Mouse (Mus musculus): ENCODE measurements around the gene Axin1. TPM values are rescaled to one million over a fixed set of nuclear protein-coding genes. Genes with fewer than 3 reads are reported as not detected.

Gene Axin1
- polyA plus RNA-seq, 1 experiment from 2014 or later: 13.1 TPM

DNA sequence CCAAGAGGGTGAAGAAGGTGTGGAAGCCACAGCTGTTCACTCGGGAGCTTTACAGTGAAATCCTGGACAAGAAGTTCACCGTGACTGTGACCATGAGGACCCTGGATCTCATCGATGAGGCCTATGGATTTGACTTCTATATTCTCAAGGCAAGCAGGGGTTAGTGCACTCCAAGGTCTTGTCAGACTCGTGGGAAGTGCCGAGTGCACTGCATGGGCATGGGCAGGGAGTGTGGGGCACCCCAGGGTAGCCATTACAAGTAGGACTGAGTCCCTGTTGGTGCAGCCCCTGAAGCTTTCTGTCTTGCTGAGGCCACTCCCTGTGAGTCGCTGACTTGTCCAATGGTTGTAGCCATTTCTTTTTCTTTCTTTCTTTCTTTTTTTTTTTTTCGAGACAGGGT, 13.9 kb upstream of the Axin1 start:
- Histone ChIP-seq H3K4me1 (peaks cover 16% of the 10 kb centered on the region), H3K9ac (peak overlapping the region; percentile 85), H3K36me3 (replicated peaks) (peaks cover 45% of the 10 kb centered on the region), H3K4me2 (peak overlapping the region; percentile 78), H3K4me3 (replicated peaks) (peak overlapping the region; percentile 86), H3K27me3 (0 out of 2 replicates have a peak, but pooled peaks cover 3% of the 10 kb centered on the region), H3K27ac (no peak overlapping the region), H3K9me3 (no peaks in the 10 kb centered on the region)
- no peak for ATAC-seq (ENCODE audit: low FRiP score)
- WGBS: 88% methylated on average over 7 of the region's 7 CpGs

DNA sequence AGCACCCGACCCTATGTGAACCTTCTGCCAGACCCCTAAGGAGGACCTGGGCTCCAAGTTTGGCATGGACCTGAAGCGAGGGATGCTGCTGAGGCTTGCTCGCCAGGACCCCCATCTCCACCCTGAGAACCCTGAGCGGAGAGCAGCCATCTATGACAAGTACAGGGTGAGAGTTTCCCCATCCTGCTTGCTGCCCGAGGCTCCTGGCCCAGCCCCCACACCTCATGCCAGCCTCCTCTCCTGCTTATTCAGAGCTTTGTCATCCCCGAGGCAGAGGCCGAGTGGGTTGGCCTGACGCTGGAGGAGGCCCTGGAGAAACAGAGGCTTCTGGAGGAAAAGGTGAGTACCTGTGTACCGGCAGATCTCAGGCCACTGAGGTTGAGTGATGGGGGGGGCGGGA, 13.3 kb upstream of the Axin1 start:
- no peak overlapping the region for H3K4me2 ChIP-seq
- H3K9me3 ChIP-seq: no peaks in the 10 kb centered on the region
- 92% methylated on average over 10 of the region's 10 CpGs for WGBS
- H3K9ac ChIP-seq: no peak overlapping the region
- H3K36me3 ChIP-seq (replicated peaks): peaks cover 52% of the 10 kb centered on the region
- no peak overlapping the region for H3K4me3 ChIP-seq (replicated peaks)
- no peak overlapping the region for H3K27ac ChIP-seq
- no peaks in the 10 kb centered on the region for H3K27me3 ChIP-seq
- H3K4me1 ChIP-seq: peaks cover 16% of the 10 kb centered on the region
- ATAC-seq (ENCODE audit: low FRiP score): no peak

DNA sequence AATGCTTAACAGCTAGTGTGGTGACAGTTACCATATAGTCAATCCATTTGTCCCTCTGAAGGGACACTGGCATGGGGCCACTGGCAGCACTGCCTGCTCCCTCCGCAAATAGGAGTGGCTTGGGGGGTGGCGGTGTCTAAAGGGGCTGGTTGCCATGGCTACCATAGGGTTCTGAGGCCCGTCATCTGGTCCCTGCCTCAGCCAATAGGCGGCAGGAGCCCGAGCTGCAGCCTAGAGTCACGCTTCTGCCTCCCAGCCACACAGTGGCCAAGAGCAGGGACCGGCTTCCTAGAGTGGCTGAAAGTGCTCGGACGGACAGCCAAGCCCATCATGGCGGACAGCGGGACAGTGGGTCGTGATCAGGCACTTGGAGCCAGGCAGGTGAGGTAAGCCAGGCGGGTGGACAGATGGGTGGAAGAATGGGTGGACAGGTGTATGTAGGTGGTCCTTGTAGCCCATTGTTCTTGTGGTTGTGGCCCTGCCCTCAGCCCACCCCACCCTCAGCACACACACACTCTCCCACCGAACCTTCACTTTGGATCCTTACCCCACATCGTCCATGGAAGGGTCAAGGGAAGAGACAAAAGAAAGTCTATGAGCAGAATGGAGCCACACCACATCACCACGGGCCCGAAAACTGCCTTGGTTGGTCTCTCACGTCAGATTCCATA, 7.3 kb upstream of the Axin1 start:
- ATAC-seq (ENCODE audit: low FRiP score): peak; percentile 49; the same call in 1 of the 2 replicates
- H3K4me3 ChIP-seq (replicated peaks): peak overlapping the region; percentile 15
- peak overlapping the region; percentile 56 for H3K27ac ChIP-seq
- H3K9ac ChIP-seq: peak overlapping the region; percentile 33; the same call in 1 of the 2 replicates
- H3K36me3 ChIP-seq (replicated peaks): peaks cover 68% of the 10 kb centered on the region
- no peaks in the 10 kb centered on the region for H3K27me3 ChIP-seq
- 72% methylated on average over 18 of the region's 18 CpGs for WGBS
- H3K4me1 ChIP-seq: peaks cover 26% of the 10 kb centered on the region
- peak overlapping the region; percentile 19; the same call in 1 of the 2 replicates for H3K4me2 ChIP-seq
- H3K9me3 ChIP-seq: no peaks in the 10 kb centered on the region

DNA sequence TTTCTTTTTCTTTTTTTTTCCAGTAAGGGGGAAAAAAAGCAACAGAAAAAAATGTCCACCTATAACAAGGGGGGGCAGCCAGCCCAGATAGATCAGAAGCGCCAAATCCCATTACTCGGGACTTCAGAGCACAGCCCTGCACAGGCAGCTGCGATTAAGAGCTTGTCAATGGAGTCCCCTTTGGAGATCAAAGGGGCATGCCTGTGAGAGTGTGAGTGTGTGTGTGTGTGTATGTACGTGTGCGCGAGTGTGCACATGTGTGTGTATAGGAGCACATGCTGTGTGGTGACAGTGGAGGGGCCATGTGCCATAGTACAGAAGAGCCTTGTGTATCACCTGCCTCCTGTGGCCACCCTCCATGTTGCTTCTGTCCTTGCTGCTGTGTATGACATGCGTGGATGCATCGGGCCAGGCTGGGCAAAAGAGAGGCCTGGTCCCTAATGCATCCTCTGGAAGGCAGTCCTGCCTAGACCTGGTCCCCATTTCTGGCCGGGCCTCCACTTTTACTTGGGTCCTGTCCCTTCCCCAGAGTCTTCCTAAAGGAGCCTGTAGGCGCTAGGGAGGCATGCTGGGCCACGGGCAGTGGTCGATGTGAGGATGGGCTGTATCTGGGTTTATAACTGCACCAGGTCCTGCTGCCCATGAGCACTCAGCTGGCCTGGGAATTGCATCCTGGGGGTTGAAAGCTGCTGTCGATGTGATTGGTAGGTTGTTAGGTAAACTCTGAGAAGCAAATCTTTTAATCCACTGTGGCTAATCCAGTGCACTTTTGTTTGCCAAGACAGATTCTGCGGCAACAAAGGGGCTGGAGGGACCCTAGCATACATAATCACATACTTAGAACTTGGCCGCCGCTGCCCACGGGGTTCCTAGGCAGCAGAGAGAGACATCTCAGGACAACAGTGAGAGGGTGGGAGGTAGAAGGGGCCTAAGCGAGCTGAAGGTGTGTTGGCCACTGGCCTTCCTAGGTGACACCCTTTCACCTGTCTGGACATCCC, 6.3 kb upstream of the Axin1 start:
- Histone ChIP-seq H3K36me3 (replicated peaks) (peaks cover 58% of the 10 kb centered on the region), H3K4me3 (replicated peaks) (peak overlapping the region; percentile 15; the same call in 1 of the 2 replicates), H3K4me1 (peaks cover 26% of the 10 kb centered on the region), H3K4me2 (peak overlapping the region; percentile 19), H3K9me3 (no peaks in the 10 kb centered on the region), H3K27me3 (no peaks in the 10 kb centered on the region), H3K27ac (peak overlapping the region; percentile 37), H3K9ac (no peak overlapping the region; the same call in 1 of the 2 replicates)
- WGBS: 74% methylated on average over 18 of the region's 18 CpGs
- ATAC-seq (ENCODE audit: low FRiP score): peak; percentile 30; the same call in 1 of the 2 replicates

DNA sequence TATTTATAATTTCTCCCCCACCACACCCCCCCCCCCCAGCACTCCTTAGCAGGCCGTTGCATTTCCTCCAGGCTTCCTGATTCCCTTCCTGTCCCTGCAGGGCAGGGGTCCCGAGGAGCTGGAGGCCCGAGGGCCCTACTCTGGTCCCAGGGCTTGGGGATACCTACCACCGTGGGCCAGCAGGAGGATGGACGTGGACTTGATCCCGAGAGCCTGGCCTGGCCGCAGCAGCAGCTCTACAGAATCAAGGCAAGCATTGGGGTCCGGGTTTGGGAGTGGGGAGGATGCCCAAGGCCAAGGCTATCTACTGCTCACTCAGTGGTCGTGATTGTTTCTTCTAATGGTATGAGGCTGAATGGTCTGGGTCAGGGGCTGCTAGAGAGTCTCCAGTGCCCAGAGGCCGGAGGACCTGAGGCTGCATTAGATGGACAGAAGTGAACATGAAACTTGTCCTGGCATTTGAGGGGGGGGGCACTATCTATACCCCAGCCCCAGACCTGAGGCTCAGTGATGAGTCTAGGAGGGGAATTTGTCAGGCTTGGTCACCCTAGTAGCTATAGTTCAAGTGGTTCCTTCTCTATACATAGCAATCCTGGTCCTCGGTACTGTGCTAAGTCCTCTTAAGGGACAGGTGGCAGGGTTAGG, 1.3 kb upstream of the Axin1 start:
- Histone ChIP-seq H3K27me3 (no peaks in the 10 kb centered on the region), H3K4me2 (no peak overlapping the region), H3K4me3 (replicated peaks) (no peak overlapping the region), H3K36me3 (replicated peaks) (peaks cover 10% of the 10 kb centered on the region), H3K9ac (no peak overlapping the region), H3K4me1 (peaks cover 38% of the 10 kb centered on the region), H3K27ac (no peak overlapping the region), H3K9me3 (no peaks in the 10 kb centered on the region)
- ATAC-seq (ENCODE audit: low FRiP score): no peak
- 94% methylated on average over 11 of the region's 11 CpGs for WGBS

DNA sequence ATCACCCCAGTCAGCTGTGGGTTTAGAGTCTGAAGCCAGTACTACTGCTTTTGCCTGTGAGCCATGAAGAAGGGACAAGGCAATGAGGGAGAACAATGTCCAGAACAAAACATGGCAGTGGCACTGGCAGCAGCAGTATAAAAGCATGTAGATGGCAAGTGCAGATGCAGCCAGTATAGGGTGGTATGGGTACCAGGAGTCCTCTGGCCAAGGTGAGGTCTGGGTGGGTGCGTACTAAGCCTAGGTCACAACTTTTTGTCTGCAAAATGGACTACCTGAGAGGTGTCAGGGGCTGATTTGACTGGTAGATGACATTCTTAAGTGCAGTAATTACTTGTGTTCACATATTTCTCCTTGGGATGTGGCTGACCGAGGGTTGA, 747 bp upstream of the Axin1 start:
- H3K27me3 ChIP-seq: no peaks in the 10 kb centered on the region
- 68% methylated on average over 2 of the region's 2 CpGs for WGBS

DNA sequence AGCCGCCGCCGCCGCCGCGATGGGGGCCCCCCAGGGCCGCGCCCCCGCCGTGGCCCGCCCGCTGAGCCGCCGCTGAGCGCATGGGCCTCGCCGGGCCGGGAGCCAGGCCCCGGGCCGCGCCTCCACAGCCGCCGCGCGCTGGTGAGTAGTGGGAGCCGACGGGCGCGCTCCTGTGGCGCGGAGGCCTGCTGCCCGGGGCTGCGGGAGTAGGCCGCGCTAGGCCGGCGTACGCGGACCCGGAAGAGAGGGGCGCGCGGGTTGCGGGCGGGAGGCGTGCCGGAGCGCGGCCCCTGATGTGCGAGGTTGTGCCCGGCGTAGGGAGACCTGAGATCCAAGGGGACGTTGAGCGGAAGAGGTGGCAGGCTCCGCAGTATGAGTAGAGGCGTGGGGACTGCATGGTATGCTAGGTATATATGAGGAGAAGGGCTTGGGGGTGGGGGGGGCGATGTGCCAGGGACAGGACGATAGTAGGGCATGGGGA, 453 bp downstream of the Axin1 start:
- no peaks in the 10 kb centered on the region for H3K27me3 ChIP-seq
- peaks cover 20% of the 10 kb centered on the region for H3K36me3 ChIP-seq (replicated peaks)
- 2% methylated on average over 46 of the region's 58 CpGs for WGBS
- no peaks in the 10 kb centered on the region for H3K9me3 ChIP-seq
- H3K4me3 ChIP-seq (replicated peaks): peak overlapping the region; percentile 94
- peak; percentile 63 for ATAC-seq (ENCODE audit: low FRiP score)
- peak overlapping the region; percentile 94 for H3K27ac ChIP-seq
- peak overlapping the region; percentile 93 for H3K9ac ChIP-seq
- peaks cover 30% of the 10 kb centered on the region for H3K4me1 ChIP-seq
- H3K4me2 ChIP-seq: peak overlapping the region; percentile 91

More for the DNA sequence above, 747 bp upstream of the Axin1 start:
- Histone ChIP-seq H3K9me3 (no peaks in the 10 kb centered on the region), H3K4me1 (peaks cover 34% of the 10 kb centered on the region), H3K36me3 (replicated peaks) (peaks cover 11% of the 10 kb centered on the region), H3K27ac (peak overlapping the region; percentile 94), H3K4me2 (peak overlapping the region; percentile 91), H3K9ac (peak overlapping the region; percentile 93), H3K4me3 (replicated peaks) (peak overlapping the region; percentile 94)
- peak; percentile 4; the same call in 1 of the 2 replicates for ATAC-seq (ENCODE audit: low FRiP score)

DNA sequence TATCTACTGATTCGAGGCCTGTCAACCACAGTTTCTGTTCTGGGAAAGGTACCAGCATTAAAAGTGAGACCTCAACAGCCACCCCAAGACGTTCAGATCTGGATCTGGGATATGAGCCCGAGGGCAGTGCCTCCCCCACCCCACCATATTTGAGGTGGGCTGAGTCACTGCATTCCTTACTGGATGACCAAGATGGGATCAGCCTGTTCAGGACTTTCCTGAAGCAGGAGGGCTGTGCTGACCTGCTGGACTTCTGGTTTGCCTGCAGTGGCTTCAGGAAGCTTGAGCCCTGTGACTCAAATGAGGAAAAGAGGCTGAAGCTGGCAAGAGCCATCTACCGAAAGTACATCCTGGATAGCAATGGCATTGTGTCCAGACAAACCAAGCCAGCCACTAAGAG, 4.3 kb downstream of the Axin1 start:
- Histone ChIP-seq H3K27me3 (no peaks in the 10 kb centered on the region), H3K36me3 (replicated peaks) (peaks cover 54% of the 10 kb centered on the region), H3K4me2 (no peak overlapping the region), H3K4me3 (replicated peaks) (no peak overlapping the region), H3K27ac (no peak overlapping the region), H3K9ac (no peak overlapping the region), H3K9me3 (no peaks in the 10 kb centered on the region), H3K4me1 (peaks cover 26% of the 10 kb centered on the region)
- WGBS: 90% methylated on average over 4 of the region's 4 CpGs
- ATAC-seq (ENCODE audit: low FRiP score): no peak

DNA sequence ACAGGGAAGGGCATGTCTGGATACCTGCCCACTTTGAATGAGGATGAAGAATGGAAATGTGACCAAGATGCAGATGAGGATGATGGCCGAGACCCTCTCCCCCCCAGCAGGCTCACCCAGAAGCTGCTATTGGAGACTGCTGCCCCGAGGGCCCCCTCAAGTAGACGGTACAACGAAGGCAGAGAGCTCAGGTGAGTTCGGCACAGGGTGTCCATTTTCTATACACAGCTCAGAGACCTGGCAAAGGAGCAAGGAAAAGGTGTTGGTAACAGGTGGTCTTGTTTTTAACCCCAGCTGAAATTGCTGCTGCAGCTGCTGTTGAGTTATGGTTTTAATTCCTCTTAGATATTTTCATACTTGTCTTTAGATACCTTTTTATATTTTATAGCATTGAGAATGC, 4.9 kb downstream of the Axin1 start:
- Histone ChIP-seq H3K4me3 (replicated peaks) (no peak overlapping the region), H3K9ac (no peak overlapping the region), H3K36me3 (replicated peaks) (peaks cover 60% of the 10 kb centered on the region), H3K4me1 (peaks cover 21% of the 10 kb centered on the region), H3K4me2 (no peak overlapping the region), H3K27ac (no peak overlapping the region), H3K9me3 (no peaks in the 10 kb centered on the region), H3K27me3 (no peaks in the 10 kb centered on the region)
- ATAC-seq (ENCODE audit: low FRiP score): no peak
- 94% methylated on average over 5 of the region's 5 CpGs for WGBS

DNA sequence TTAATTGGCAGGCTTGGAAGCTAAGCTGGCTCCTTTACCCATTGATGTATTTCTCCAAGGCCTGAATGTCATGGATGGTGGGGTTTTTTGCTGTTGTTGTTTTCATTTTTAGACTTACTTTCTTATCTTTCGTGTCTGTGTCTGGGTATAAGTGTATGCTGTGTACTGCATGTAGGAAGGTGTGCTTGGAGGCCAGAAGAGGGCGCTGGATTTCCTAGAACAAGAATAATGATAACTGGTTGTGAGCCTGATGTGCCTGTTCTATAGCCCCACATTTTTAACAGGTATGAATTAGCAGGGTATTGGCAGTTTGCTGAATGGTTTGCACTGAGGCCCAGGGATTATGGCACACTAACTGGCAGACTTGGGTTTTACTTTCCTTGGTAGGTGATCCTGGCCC, 10.6 kb downstream of the Axin1 start:
- H3K9ac ChIP-seq: no peak overlapping the region
- H3K9me3 ChIP-seq: no peaks in the 10 kb centered on the region; the same call in 1 of the 2 replicates
- H3K4me3 ChIP-seq (replicated peaks): no peak overlapping the region
- no peak overlapping the region for H3K27ac ChIP-seq
- ATAC-seq (ENCODE audit: low FRiP score): no peak
- peaks cover 86% of the 10 kb centered on the region for H3K36me3 ChIP-seq (replicated peaks)
- H3K4me2 ChIP-seq: no peak overlapping the region
- no peaks in the 10 kb centered on the region for H3K27me3 ChIP-seq
- H3K4me1 ChIP-seq: no peaks in the 10 kb centered on the region
- 79% methylated on average over 2 of the region's 2 CpGs for WGBS

DNA sequence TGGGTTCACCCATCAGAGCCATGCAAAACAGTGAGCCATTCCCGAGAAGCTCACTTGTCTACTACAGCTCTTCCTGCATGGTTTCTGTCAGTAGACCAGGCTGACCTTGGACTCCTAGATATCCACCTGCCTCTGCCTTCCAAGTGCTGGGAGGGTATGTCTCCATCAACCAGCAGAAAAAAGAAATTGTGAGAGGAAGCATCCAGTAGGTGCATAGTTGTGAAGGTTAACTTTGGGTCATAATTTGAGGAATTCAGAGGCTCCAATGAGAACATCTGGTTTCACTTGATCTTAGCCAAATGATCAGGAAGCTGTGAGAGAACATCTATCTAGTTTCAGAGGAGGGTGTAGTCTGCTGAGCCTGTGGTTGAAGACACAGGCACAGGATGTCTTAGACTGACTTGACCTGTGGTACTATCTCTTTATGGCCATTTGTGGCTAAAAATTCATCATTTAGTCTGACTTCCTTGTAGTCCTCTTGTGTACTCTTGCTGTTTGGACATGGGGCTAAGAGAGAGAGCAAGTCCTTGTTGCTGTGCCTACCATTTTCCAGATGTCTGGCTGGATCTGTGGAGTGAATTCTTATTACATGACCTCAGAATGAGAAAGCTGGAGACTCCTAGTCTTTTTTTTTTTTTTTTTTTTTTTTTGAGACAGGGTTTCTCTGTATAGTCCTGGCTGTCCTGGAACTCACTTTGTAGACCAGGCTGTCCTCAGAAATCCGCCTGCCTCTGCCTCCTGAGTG, 13.6 kb downstream of the Axin1 start:
- no peak overlapping the region for H3K27ac ChIP-seq
- H3K4me1 ChIP-seq: no peaks in the 10 kb centered on the region
- ATAC-seq (ENCODE audit: low FRiP score): no peak
- H3K4me2 ChIP-seq: no peak overlapping the region
- no peak overlapping the region for H3K4me3 ChIP-seq (replicated peaks)
- H3K36me3 ChIP-seq (replicated peaks): peaks cover 64% of the 10 kb centered on the region
- no peaks in the 10 kb centered on the region; the same call in 1 of the 2 replicates for H3K9me3 ChIP-seq
- 87% methylated on average over 2 of the region's 2 CpGs for WGBS
- H3K9ac ChIP-seq: no peak overlapping the region
- H3K27me3 ChIP-seq: no peaks in the 10 kb centered on the region
